Mouse (Mus musculus) cortical plate, adult 2 months (tissue): ENCODE data around the gene Vmn1r112. TPM values are rescaled to one million over a fixed set of nuclear protein-coding genes. Genes with fewer than 3 reads are reported as not detected.
"Not testable (repeated sequence)": the region's sequence is repeated elsewhere in the genome, so short reads cannot be mapped to it uniquely, and the experiment has no call there.

Experiments
- H3K27ac ChIP-seq: fragments of 200-500 bp; 2 replicates; pipeline ENCODE4 v1.5.1; 2012; ENCODE audit warnings: low read length, control low read depth, inconsistent platforms; ENCODE audit not compliant: insufficient read depth
- H3K4me1 ChIP-seq: fragments of 200-500 bp; 2 replicates; pipeline ENCODE4 v1.6.1; 2011; ENCODE audit warnings: low read length; ENCODE audit not compliant: control insufficient read depth, insufficient read depth
- H3K4me3 ChIP-seq: fragments of 200-500 bp; 2 replicates; pipeline ENCODE4 v1.5.1; 2011; ENCODE audit warnings: mild to moderate bottlenecking, low read length, control low read depth; ENCODE audit not compliant: insufficient read depth
- polyA plus RNA-seq: library from polyadenylated mRNA; depleted of rRNA; stranded (reverse); fragments of >200 nt; gene quantifications from 2 replicates; pipeline ENCODE4 v1.2.3, GENCODE M21; 2012; rRNA removed

Vmn1r112 gene
- polyA plus RNA-seq, result not detected in 2 replicates

- not testable (repeated sequence) for H3K27ac ChIP-seq, H3K4me3 ChIP-seq, H3K4me1 ChIP-seq
Measured at GRCm38 (mm10) chr7:20770885-20771284, at the start of gene Vmn1r112. Gene Vmn1r112 (plus strand): TSS chr7:20771185.

GRCm38 (mm10) chr7:20730524-20730923, 40.5 kb upstream of the Vmn1r112 start, which contains the start of gene Gm10668:
Gene Gm10668 (minus strand): TSS chr7:20730624.
- H3K4me1 ChIP-seq, result not testable (repeated sequence)

GRCm38 (mm10) chr7:20786985-20787384, 16.0 kb downstream of the Vmn1r112 start, which contains the start of gene Vmn1r113:
Gene Vmn1r113 (plus strand): TSS chr7:20787285.
- H3K4me3 ChIP-seq, H3K27ac ChIP-seq, H3K4me1 ChIP-seq: not testable (repeated sequence)

More at GRCm38 (mm10) chr7:20730524-20730923, 40.5 kb upstream of the Vmn1r112 start, which contains the start of gene Gm10668:
- H3K27ac ChIP-seq, H3K4me3 ChIP-seq: not testable (repeated sequence)

- H3K27ac ChIP-seq, H3K4me1 ChIP-seq, H3K4me3 ChIP-seq: not testable (repeated sequence)
Measured at GRCm38 (mm10) chr7:20812086-20812485, 41.1 kb downstream of the Vmn1r112 start, which contains the start of gene Vmn1r114. Gene Vmn1r114 (minus strand): TSS chr7:20812186.

Other genes starting within 250 kb of the Vmn1r112 start
- not detected in 2 replicates for gene Vmn1r104, start 237.3 kb upstream of the Vmn1r112 start, polyA plus RNA-seq
- not detected in 2 replicates for gene Gm5726, start 225.4 kb upstream of the Vmn1r112 start, polyA plus RNA-seq
- gene Gm4141, start 194.9 kb upstream of the Vmn1r112 start, polyA plus RNA-seq, result not detected in 2 replicates
- gene Gm4513, start 172.2 kb upstream of the Vmn1r112 start, polyA plus RNA-seq, result not detected in 2 replicates
- not detected in 2 replicates for gene Vmn1r107, start 102.3 kb upstream of the Vmn1r112 start, polyA plus RNA-seq
- gene Vmn1r111, start 68.0 kb upstream of the Vmn1r112 start, polyA plus RNA-seq, result not detected in 2 replicates
- not detected in 2 replicates for gene Gm10668, start 40.6 kb upstream of the Vmn1r112 start, polyA plus RNA-seq
- gene Vmn1r113, start 16.1 kb downstream of the Vmn1r112 start, polyA plus RNA-seq, result not detected in 2 replicates
- not detected in 2 replicates for gene Vmn1r114, start 41.0 kb downstream of the Vmn1r112 start, polyA plus RNA-seq
- gene Vmn1r115, start 73.8 kb downstream of the Vmn1r112 start, polyA plus RNA-seq, result not detected in 2 replicates
- gene Vmn1r116, start 101.1 kb downstream of the Vmn1r112 start, polyA plus RNA-seq, result not detected in 2 replicates
- not detected in 2 replicates for gene Vmn1r117, start 112.9 kb downstream of the Vmn1r112 start, polyA plus RNA-seq
- gene Vmn1r118, start 141.2 kb downstream of the Vmn1r112 start, polyA plus RNA-seq, result not detected in 2 replicates
- gene Vmn1r119, start 241.3 kb downstream of the Vmn1r112 start, polyA plus RNA-seq, result not detected in 2 replicates